Mouse (Mus musculus): ENCODE measurements around the gene Fam207a. TPM values are rescaled to one million over a fixed set of nuclear protein-coding genes. Genes with fewer than 3 reads are reported as not detected.

Fam207a gene
- total and polyA plus RNA-seq, 3 experiments = 14.5 to 122 (median 39.4) TPM

DNA sequence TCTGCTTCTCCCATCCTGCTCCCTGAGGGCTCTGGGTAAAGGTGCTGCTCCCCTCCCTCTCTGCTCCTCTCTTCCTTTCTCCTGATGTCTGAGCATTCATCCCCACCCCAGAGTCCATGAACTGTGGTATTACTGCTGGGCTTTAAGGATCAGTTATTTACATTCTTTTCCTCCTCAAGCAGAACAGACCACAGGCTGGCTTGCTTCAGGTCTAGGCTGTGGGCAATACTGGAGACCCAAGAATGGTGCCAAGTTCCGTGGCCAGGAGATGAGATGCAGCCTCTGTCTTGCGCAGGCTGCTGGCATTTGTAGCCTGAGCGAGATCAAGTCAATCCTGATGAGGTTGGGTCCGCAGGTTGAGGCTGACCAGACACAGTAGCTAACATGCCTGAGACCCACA lies 63.8 kb downstream of the Fam207a start:
- Histone ChIP-seq H3K36me3 (replicated peaks) (no peaks in the 10 kb centered on the region), H3K9me3 (replicated peaks) (no peaks in the 10 kb centered on the region), H3K27me3 (ENCODE audit: insufficient read depth, low read length) (peaks cover 56% of the 10 kb centered on the region), H3K4me3 (ENCODE audit: low read depth, low read length) (no peak overlapping the region), H3K4me1 (ENCODE audit: insufficient read depth, low read depth, low read length) (no peaks in the 10 kb centered on the region)
- TF ChIP-seq GATA2 (IDR thresholded peaks at IDR 0.05; ENCODE audit: borderline replicate concordance, low read depth, low read length) (no peak), GATA1 (IDR thresholded peaks at IDR 0.05; ENCODE audit: borderline replicate concordance, low read length) (no peak), POLR2AphosphoS5 (IDR thresholded peaks at IDR 0.05; ENCODE audit: insufficient replicate concordance, low read depth, low read length) (no peak), TAL1 (conservative IDR thresholded peaks at IDR 0.05; ENCODE audit: low read depth, low read length) (no peak), CTCF (IDR thresholded peaks at IDR 0.05; ENCODE audit: low read depth, low read length) (no peak)
- DNase-seq (ENCODE audit: low spot score) (no peak), ATAC-seq (ENCODE audit: extremely low read depth, insufficient number of reproducible peaks, low FRiP score, poor library complexity, severe bottlenecking) (no peak)

DNA sequence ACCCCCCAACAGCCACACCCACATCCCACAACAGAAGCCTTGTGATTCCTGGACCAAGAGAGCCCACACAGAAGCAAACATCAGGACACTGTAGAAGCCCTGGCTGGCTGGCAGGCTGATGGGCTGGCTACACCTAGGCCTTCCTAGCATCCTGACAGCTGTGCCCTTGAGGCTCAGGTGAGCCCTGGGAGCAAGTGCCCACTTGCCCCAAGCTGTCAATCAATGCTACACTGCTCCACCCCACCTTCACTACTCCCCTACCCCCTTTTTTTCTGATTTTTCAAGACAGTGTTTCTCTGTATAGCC lies 65.5 kb downstream of the Fam207a start:
- no peak for DNase-seq (ENCODE audit: low spot score)
- Histone ChIP-seq H3K36me3 (replicated peaks) (no peaks in the 10 kb centered on the region), H3K27me3 (ENCODE audit: insufficient read depth, low read length) (peaks cover 38% of the 10 kb centered on the region), H3K4me3 (ENCODE audit: low read depth, low read length) (no peak overlapping the region), H3K9me3 (replicated peaks) (no peaks in the 10 kb centered on the region), H3K4me1 (ENCODE audit: insufficient read depth, low read depth, low read length) (no peaks in the 10 kb centered on the region)
- no peak for TF ChIP-seq GATA1 (IDR thresholded peaks at IDR 0.05; ENCODE audit: borderline replicate concordance, low read length)
- TF ChIP-seq POLR2AphosphoS5 (IDR thresholded peaks at IDR 0.05; ENCODE audit: insufficient replicate concordance, low read depth, low read length) = no peak
- TF ChIP-seq GATA2 (IDR thresholded peaks at IDR 0.05; ENCODE audit: borderline replicate concordance, low read depth, low read length) = no peak
- no peak for TF ChIP-seq CTCF (IDR thresholded peaks at IDR 0.05; ENCODE audit: low read depth, low read length)
- TF ChIP-seq TAL1 (conservative IDR thresholded peaks at IDR 0.05; ENCODE audit: low read depth, low read length) = no peak
- no peak for ATAC-seq (ENCODE audit: extremely low read depth, insufficient number of reproducible peaks, low FRiP score, poor library complexity, severe bottlenecking)

DNA sequence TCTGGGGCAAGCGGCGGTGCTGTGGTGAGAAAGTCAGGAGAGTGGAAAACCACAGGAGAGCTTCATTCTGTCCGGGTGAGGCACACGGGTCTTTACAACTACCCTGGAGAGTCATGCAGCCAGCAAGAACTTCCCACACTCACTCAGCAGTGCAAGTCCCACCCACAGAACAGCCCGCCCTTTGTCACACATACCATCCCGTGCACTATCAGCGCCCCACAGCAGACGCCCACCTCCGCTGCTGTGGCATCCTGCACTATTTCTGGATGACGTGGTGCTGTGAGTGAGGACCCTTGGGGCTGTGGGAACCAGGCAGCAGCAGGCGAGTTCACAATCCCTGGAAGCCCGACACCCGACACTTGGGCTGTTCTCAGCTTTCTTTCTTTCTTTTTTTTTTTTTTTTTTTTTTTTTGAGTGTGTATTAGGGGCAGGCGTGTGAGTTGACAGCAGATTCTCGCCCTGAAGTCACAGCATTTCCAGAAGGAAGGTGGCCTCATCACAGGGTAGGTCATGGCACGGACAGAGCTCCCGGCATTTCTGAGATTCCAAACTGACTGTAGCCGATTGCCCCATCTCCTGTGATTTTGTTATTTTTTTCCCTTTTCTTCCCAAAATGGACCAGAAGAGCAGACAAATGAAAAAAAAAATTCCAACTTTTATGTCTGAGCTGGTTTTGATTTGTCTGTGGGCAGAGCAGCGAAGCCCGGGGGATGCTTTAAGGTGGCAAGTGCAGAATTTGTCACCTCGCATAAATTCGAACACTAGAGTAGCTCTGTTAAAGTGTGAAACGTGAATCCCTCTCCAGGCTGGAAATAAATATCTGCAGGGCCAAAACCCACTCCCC lies 66.0 kb downstream of the Fam207a start:
- no peak overlapping the region for H3K4me3 ChIP-seq (ENCODE audit: low read depth, low read length)

DNA sequence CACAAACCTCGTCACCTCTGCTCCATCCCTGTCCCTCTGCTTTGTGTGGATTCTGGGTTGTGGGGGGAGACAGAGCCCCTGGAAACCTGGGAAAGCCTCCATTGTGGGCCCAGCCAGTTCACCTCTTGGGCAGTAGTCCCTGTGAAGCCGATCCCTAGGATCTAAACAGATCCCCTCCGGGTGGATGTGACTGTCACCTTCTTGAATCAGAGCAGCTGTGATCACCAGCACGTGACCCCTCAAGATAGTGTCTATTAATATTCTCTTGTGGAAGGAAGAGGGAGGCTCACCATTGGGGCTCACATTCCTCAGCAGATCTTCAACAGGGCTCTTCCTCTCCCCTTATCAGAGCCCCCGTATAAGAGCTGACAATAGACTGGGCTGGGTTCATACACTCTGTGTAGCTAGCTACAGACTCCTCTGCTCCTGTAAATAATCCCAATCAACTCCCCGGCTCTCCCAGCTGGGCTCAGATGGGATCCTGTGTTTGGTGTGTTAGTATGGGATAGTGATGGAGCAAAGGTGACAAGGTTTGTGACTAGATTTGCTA lies 66.8 kb downstream of the Fam207a start:
- Histone ChIP-seq H3K9me3 (replicated peaks) (no peaks in the 10 kb centered on the region), H3K36me3 (replicated peaks) (no peaks in the 10 kb centered on the region), H3K4me1 (ENCODE audit: insufficient read depth, low read depth, low read length) (no peaks in the 10 kb centered on the region), H3K4me3 (ENCODE audit: low read depth, low read length) (no peak overlapping the region), H3K27me3 (ENCODE audit: insufficient read depth, low read length) (peaks cover 30% of the 10 kb centered on the region)
- no peak for ATAC-seq (ENCODE audit: extremely low read depth, insufficient number of reproducible peaks, low FRiP score, poor library complexity, severe bottlenecking)
- no peak for DNase-seq (ENCODE audit: low spot score)
- TF ChIP-seq GATA1 (IDR thresholded peaks at IDR 0.05; ENCODE audit: borderline replicate concordance, low read length) (no peak), CTCF (IDR thresholded peaks at IDR 0.05; ENCODE audit: low read depth, low read length) (no peak), GATA2 (IDR thresholded peaks at IDR 0.05; ENCODE audit: borderline replicate concordance, low read depth, low read length) (no peak), POLR2AphosphoS5 (IDR thresholded peaks at IDR 0.05; ENCODE audit: insufficient replicate concordance, low read depth, low read length) (no peak), TAL1 (conservative IDR thresholded peaks at IDR 0.05; ENCODE audit: low read depth, low read length) (no peak)

More for the DNA sequence above, 66.0 kb downstream of the Fam207a start:
- no peaks in the 10 kb centered on the region for H3K36me3 ChIP-seq (replicated peaks)
- DNase-seq (ENCODE audit: low spot score) (no peak), ATAC-seq (ENCODE audit: extremely low read depth, insufficient number of reproducible peaks, low FRiP score, poor library complexity, severe bottlenecking) (no peak)
- TF ChIP-seq CTCF (IDR thresholded peaks at IDR 0.05; ENCODE audit: low read depth, low read length) (no peak), GATA1 (IDR thresholded peaks at IDR 0.05; ENCODE audit: borderline replicate concordance, low read length) (no peak), TAL1 (conservative IDR thresholded peaks at IDR 0.05; ENCODE audit: low read depth, low read length) (no peak), POLR2AphosphoS5 (IDR thresholded peaks at IDR 0.05; ENCODE audit: insufficient replicate concordance, low read depth, low read length) (no peak), GATA2 (IDR thresholded peaks at IDR 0.05; ENCODE audit: borderline replicate concordance, low read depth, low read length) (no peak)
- H3K27me3 ChIP-seq (ENCODE audit: insufficient read depth, low read length) = peaks cover 34% of the 10 kb centered on the region
- H3K4me1 ChIP-seq (ENCODE audit: insufficient read depth, low read depth, low read length) = no peaks in the 10 kb centered on the region
- no peaks in the 10 kb centered on the region for H3K9me3 ChIP-seq (replicated peaks)

DNA sequence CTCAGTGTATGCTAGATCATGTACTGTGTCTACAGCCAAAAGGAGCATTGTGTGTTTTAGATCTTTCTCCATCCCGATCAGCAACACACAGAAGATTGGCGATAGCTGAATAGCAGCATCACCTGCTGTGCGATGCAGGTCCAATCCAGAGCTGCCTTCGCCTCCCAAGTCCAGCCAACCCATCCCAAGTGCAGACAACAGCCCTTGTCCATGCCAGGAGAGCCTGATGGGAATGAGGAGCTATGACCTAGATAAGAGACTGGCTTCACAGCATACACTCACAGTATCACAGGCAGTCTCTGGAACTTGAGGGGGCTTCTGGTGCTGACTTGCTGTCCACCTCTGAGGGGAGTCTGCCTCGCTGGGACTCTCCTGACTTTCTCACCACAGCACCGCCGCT lies 67.4 kb downstream of the Fam207a start:
- Histone ChIP-seq H3K4me3 (ENCODE audit: low read depth, low read length) (no peak overlapping the region), H3K4me1 (ENCODE audit: insufficient read depth, low read depth, low read length) (no peaks in the 10 kb centered on the region), H3K9me3 (replicated peaks) (no peaks in the 10 kb centered on the region), H3K27me3 (ENCODE audit: insufficient read depth, low read length) (peaks cover 30% of the 10 kb centered on the region), H3K36me3 (replicated peaks) (no peaks in the 10 kb centered on the region)
- TF ChIP-seq GATA2 (IDR thresholded peaks at IDR 0.05; ENCODE audit: borderline replicate concordance, low read depth, low read length) (no peak), TAL1 (conservative IDR thresholded peaks at IDR 0.05; ENCODE audit: low read depth, low read length) (no peak), GATA1 (IDR thresholded peaks at IDR 0.05; ENCODE audit: borderline replicate concordance, low read length) (no peak), POLR2AphosphoS5 (IDR thresholded peaks at IDR 0.05; ENCODE audit: insufficient replicate concordance, low read depth, low read length) (no peak), CTCF (IDR thresholded peaks at IDR 0.05; ENCODE audit: low read depth, low read length) (no peak)
- ATAC-seq (ENCODE audit: extremely low read depth, insufficient number of reproducible peaks, low FRiP score, poor library complexity, severe bottlenecking) (no peak), DNase-seq (ENCODE audit: low spot score) (no peak)

DNA sequence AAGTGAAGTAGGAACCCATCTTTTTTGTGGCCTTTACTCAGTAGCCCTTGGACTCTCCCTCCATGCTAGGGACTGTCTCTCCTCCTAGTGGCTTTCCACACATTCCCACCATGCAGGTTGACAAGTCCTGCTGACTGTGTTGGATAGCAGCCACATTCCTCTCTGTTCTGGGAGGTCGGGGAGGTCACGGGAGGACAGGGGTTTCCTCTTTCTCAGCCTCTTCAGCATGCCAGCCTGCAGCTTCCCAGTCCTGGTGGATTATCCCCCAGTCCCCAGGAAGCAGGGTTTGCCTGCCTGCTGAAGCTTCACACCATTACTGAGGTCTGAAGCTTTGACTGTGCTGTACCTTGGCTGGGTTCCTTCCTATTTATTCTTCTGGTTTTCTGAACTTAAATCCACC lies 67.8 kb downstream of the Fam207a start:
- H3K4me3 ChIP-seq (ENCODE audit: low read depth, low read length) = no peak overlapping the region
- H3K36me3 ChIP-seq (replicated peaks) = no peaks in the 10 kb centered on the region
- peaks cover 30% of the 10 kb centered on the region for H3K27me3 ChIP-seq (ENCODE audit: insufficient read depth, low read length)
- ATAC-seq (ENCODE audit: extremely low read depth, insufficient number of reproducible peaks, low FRiP score, poor library complexity, severe bottlenecking) = no peak
- DNase-seq (ENCODE audit: low spot score) = no peak
- no peaks in the 10 kb centered on the region for H3K4me1 ChIP-seq (ENCODE audit: insufficient read depth, low read depth, low read length)
- TF ChIP-seq GATA2 (IDR thresholded peaks at IDR 0.05; ENCODE audit: borderline replicate concordance, low read depth, low read length) (no peak), CTCF (IDR thresholded peaks at IDR 0.05; ENCODE audit: low read depth, low read length) (no peak), POLR2AphosphoS5 (IDR thresholded peaks at IDR 0.05; ENCODE audit: insufficient replicate concordance, low read depth, low read length) (no peak), GATA1 (IDR thresholded peaks at IDR 0.05; ENCODE audit: borderline replicate concordance, low read length) (no peak), TAL1 (conservative IDR thresholded peaks at IDR 0.05; ENCODE audit: low read depth, low read length) (no peak)
- H3K9me3 ChIP-seq (replicated peaks) = no peaks in the 10 kb centered on the region
